Mouse (Mus musculus): ENCODE measurements around the gene Helz. TPM values are rescaled to one million over a fixed set of nuclear protein-coding genes. Genes with fewer than 3 reads are reported as not detected.

Gene Helz
- 10 to 100 TPM in 1 of 2 experiments, 1 to 10 TPM in 1; 6.5 to 18.7 TPM for polyA plus RNA-seq (2012; fragmentation: generic; extraction: Trizol)

GRCm38 (mm10) chr11:107547351-107548203 lies at the start of gene Helz:
TSS of gene Helz (plus strand) at chr11:107547930.

GRCm38 (mm10) chr11:107716332-107716938 lies 168.7 kb downstream of the Helz start, which contains the start of gene Cacng1:
TSS of gene Cacng1 (minus strand) at chr11:107716522.

Other genes starting within 250 kb of the Helz start
- gene Pitpnc1, start 77.2 kb upstream of the Helz start, polyA plus RNA-seq (2012; fragmentation: generic; extraction: Trizol), result 1 to 10 TPM in 1 of 2 experiments, under 1 TPM in 1; 0.46 to 2.9 TPM
- gene Psmd12, start 68.4 kb upstream of the Helz start, polyA plus RNA-seq (2012; fragmentation: generic; extraction: Trizol), result 10 to 100 TPM; 19.0 to 61.2 TPM
- gene Cacng1, start 168.6 kb downstream of the Helz start, polyA plus RNA-seq (2012; fragmentation: generic; extraction: Trizol), result not detected
- gene Cacng4, start 246.6 kb downstream of the Helz start, polyA plus RNA-seq (2012; fragmentation: generic; extraction: Trizol), result under 1 TPM in 1 of 2 experiments, not detected in 1; 0.04 TPM